Mouse (Mus musculus): ENCODE data around the gene Npl. TPM values are rescaled to one million over a fixed set of nuclear protein-coding genes. Genes with fewer than 3 reads are reported as not detected.

Gene Npl
- polyA plus RNA-seq, 1 experiment from 2014 or later: 8.0 TPM

GRCm38 (mm10) chr1:153565701-153566100 lies 15.9 kb upstream of the Npl start:
- Histone ChIP-seq H3K27ac (no peak overlapping the region), H3K27me3 (no peaks in the 10 kb centered on the region), H3K36me3 (no peaks in the 10 kb centered on the region), H3K4me1 (replicated peaks) (no peaks in the 10 kb centered on the region), H3K9ac (no peak overlapping the region), H3K4me3 (replicated peaks) (no peak overlapping the region), H3K4me2 (no peak overlapping the region), H3K9me3 (replicated peaks) (no peaks in the 10 kb centered on the region)
- no peak for ATAC-seq (ENCODE audit: low read depth)
- 67% methylated on average over 8 of the region's 8 CpGs for WGBS (ENCODE audit: insufficient replicate concordance)
- DNase-seq: no peak

DNA sequence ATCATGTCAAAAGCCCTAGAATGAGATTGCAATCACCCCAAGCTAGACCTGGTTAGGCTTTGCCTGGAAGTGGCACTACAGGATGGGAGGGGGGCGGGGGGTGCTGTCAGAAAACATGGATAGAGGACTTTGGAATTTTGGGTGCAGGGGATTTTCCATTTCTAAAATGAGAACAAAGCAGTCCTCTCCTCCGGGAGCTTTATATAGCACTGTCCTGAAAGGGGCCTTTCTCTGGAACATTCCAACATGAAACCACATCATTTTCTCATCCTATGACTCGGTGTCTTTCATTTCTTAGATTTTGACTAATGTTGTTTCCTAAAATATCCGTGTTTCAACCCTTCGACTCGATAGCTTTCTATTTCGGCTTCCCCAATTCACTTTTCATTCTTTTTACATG lies 14.9 kb upstream of the Npl start:
- 77% methylated on average over 7 of the region's 7 CpGs for WGBS (ENCODE audit: insufficient replicate concordance)
- ATAC-seq (ENCODE audit: low read depth): no peak
- H3K27ac ChIP-seq: no peak overlapping the region
- H3K9me3 ChIP-seq (replicated peaks): no peaks in the 10 kb centered on the region
- no peak overlapping the region for H3K9ac ChIP-seq
- no peaks in the 10 kb centered on the region for H3K4me1 ChIP-seq (replicated peaks)
- H3K4me3 ChIP-seq (replicated peaks): no peak overlapping the region
- no peaks in the 10 kb centered on the region for H3K36me3 ChIP-seq
- H3K27me3 ChIP-seq: no peaks in the 10 kb centered on the region
- no peak for DNase-seq
- H3K4me2 ChIP-seq: no peak overlapping the region

GRCm38 (mm10) chr1:153563675-153564074 lies 13.8 kb upstream of the Npl start:
- Histone ChIP-seq H3K4me3 (replicated peaks) (no peak overlapping the region), H3K4me2 (no peak overlapping the region), H3K9ac (no peak overlapping the region), H3K27me3 (no peaks in the 10 kb centered on the region), H3K27ac (no peak overlapping the region), H3K9me3 (replicated peaks) (no peaks in the 10 kb centered on the region), H3K4me1 (replicated peaks) (no peaks in the 10 kb centered on the region), H3K36me3 (no peaks in the 10 kb centered on the region)
- ATAC-seq (ENCODE audit: low read depth): no peak
- 35% methylated on average over 2 of the region's 2 CpGs for WGBS (ENCODE audit: insufficient replicate concordance)
- DNase-seq: no peak

GRCm38 (mm10) chr1:153560805-153561204 lies 11.0 kb upstream of the Npl start:
- Histone ChIP-seq H3K27ac (no peak overlapping the region), H3K9me3 (replicated peaks) (no peaks in the 10 kb centered on the region), H3K9ac (no peak overlapping the region), H3K4me1 (replicated peaks) (no peaks in the 10 kb centered on the region), H3K4me3 (replicated peaks) (no peak overlapping the region), H3K36me3 (no peaks in the 10 kb centered on the region), H3K4me2 (no peak overlapping the region), H3K27me3 (no peaks in the 10 kb centered on the region)
- no peak for ATAC-seq (ENCODE audit: low read depth)
- no peak for DNase-seq
- WGBS (ENCODE audit: insufficient replicate concordance): 62% methylated on average over 6 of the region's 6 CpGs

DNA sequence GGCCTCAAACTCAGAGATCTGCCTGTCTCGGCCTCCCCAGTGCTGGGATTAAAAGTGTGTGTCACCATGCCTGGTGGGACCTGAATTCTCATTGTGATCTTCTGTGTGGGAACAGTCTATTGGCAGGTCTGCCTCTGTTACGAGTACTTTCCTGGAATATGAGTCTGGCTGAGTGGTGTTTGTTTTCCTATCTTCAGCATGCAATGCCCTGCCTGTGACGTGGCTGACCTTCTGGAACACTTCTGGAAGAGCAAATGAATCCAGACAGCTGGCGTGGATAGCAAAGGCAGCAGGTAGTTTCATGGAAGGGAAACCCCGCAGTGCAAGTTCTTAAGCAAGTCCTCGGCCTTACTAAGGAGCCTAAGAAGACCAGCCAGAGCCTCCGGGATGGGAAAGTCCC lies 9.9 kb upstream of the Npl start:
- no peaks in the 10 kb centered on the region for H3K27me3 ChIP-seq
- WGBS (ENCODE audit: insufficient replicate concordance): 53% methylated on average over 7 of the region's 7 CpGs

DNA sequence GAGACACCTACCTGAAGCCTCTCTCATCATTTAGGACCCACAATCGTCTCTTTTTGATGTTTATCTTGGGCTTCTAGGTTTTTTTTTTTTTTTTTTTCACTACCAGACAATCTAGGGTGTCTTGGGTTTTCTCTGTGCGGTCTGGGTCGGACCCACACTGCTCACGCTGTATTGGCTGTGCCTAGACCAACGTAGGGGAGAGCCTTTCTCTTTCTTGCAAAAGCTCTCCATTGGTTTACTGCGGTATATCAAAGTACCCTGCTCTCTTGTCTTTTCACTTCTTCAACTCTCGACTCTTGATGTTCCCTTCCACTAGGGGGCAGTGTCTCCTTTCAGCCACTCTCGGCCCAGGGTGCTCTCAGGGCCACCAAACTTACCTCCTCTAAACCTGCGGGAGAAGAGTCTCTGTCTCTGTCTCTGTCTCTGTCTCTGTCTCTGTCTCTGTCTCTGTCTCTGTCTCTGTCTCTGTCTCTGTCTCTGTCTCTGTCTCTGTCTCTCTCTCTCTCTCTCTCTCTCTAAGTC lies 9.3 kb upstream of the Npl start:
- H3K4me1 ChIP-seq (replicated peaks): no peaks in the 10 kb centered on the region
- H3K9ac ChIP-seq: no peak overlapping the region
- H3K36me3 ChIP-seq: no peaks in the 10 kb centered on the region
- H3K27me3 ChIP-seq: no peaks in the 10 kb centered on the region
- H3K9me3 ChIP-seq (replicated peaks): no peaks in the 10 kb centered on the region
- DNase-seq: peak; percentile 11
- H3K4me3 ChIP-seq (replicated peaks): no peak overlapping the region
- WGBS (ENCODE audit: insufficient replicate concordance): 14% methylated on average over 9 of the region's 9 CpGs
- ATAC-seq (ENCODE audit: low read depth): no peak
- no peak overlapping the region for H3K27ac ChIP-seq
- H3K4me2 ChIP-seq: no peak overlapping the region

More for the DNA sequence above, 9.9 kb upstream of the Npl start:
- Histone ChIP-seq H3K4me1 (replicated peaks) (no peaks in the 10 kb centered on the region), H3K4me3 (replicated peaks) (no peak overlapping the region), H3K9me3 (replicated peaks) (no peaks in the 10 kb centered on the region), H3K36me3 (no peaks in the 10 kb centered on the region), H3K27ac (no peak overlapping the region), H3K9ac (no peak overlapping the region), H3K4me2 (no peak overlapping the region)
- ATAC-seq (ENCODE audit: low read depth) (no peak), DNase-seq (no peak)

DNA sequence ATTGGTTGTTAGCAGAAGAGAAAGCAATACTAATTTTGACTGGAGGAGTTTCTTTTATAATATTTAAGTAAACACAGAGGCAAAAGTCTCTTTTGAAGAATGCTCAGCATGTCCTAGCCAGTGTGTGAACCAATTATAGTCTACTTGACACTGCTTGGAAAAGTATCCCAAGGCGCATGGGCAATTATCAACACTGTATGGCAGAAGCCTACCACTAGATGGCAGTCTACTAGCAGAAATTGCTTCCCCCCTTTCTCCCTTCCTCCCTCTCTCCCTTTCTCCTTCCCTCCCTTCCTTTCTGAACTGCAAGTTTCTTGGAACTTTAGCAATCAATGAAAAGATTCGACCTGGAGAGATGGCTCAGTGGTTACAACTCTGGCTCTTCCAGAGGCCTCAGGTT lies 7.1 kb upstream of the Npl start:
- no peak for ATAC-seq (ENCODE audit: low read depth)

DNA sequence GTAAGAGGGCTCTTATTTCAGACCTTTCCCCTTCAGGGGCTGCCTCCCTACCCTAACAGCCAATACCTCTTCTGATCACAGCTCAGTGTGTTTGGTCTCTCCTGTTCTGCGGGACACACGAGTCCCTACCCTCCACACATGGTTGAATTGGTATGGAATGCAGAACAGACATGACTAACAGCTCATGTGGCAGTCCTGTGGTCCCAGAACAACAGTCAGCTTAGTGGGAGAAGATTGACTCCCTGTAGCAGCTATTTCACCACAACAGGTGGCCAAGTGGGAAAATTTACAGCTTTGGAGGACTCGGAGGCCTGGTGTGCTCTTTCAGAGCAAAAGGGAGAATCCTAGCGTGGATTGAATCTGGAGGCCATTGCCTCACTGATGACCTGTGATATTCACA lies 6.4 kb upstream of the Npl start:
- Histone ChIP-seq H3K27me3 (no peaks in the 10 kb centered on the region), H3K27ac (no peak overlapping the region), H3K4me1 (replicated peaks) (no peaks in the 10 kb centered on the region), H3K9me3 (replicated peaks) (no peaks in the 10 kb centered on the region), H3K36me3 (no peaks in the 10 kb centered on the region), H3K9ac (no peak overlapping the region), H3K4me3 (replicated peaks) (no peak overlapping the region), H3K4me2 (no peak overlapping the region)
- ATAC-seq (ENCODE audit: low read depth) (no peak), DNase-seq (no peak)
- WGBS (ENCODE audit: insufficient replicate concordance): 81% methylated on average over 4 of the region's 4 CpGs

More for the DNA sequence above, 7.1 kb upstream of the Npl start:
- DNase-seq: no peak
- Histone ChIP-seq H3K27me3 (no peaks in the 10 kb centered on the region), H3K4me2 (no peak overlapping the region), H3K9ac (no peak overlapping the region), H3K4me3 (replicated peaks) (no peak overlapping the region), H3K27ac (no peak overlapping the region), H3K9me3 (replicated peaks) (no peaks in the 10 kb centered on the region), H3K36me3 (no peaks in the 10 kb centered on the region), H3K4me1 (replicated peaks) (no peaks in the 10 kb centered on the region)
- WGBS (ENCODE audit: insufficient replicate concordance): 6% methylated on average over 2 of the region's 2 CpGs

GRCm38 (mm10) chr1:153550814-153551213 lies 969 bp upstream of the Npl start:
- DNase-seq: no peak

DNA sequence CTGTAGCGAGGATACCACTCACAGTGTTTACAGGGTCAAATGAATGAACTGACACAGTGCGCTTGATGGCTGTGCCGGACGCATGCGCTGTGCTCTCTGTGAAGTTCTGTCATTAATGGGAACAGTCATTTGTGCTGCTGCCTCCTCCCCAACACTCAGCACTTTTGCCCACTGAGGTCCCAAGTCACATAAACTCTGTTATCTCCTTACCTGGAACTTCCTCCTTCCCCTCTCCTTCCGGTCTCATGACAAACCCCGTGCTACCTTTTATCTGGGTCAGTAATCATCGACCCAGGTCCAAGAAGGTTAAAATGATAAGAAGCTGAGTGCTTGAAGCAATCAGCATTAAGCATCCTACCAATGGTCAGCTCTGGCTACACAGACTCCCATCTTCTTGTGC lies 2.3 kb downstream of the Npl start:
- Histone ChIP-seq H3K27me3 (peaks cover 12% of the 10 kb centered on the region), H3K36me3 (no peaks in the 10 kb centered on the region), H3K4me3 (replicated peaks) (no peak overlapping the region), H3K9me3 (replicated peaks) (no peaks in the 10 kb centered on the region), H3K9ac (no peak overlapping the region), H3K27ac (no peak overlapping the region), H3K4me1 (replicated peaks) (peaks cover 7% of the 10 kb centered on the region), H3K4me2 (no peak overlapping the region)
- WGBS (ENCODE audit: insufficient replicate concordance): 38% methylated on average over 8 of the region's 8 CpGs
- ATAC-seq (ENCODE audit: low read depth) (no peak), DNase-seq (no peak)

More at GRCm38 (mm10) chr1:153550814-153551213, 969 bp upstream of the Npl start:
- Histone ChIP-seq H3K4me2 (no peak overlapping the region), H3K9ac (no peak overlapping the region), H3K36me3 (no peaks in the 10 kb centered on the region), H3K27ac (no peak overlapping the region), H3K9me3 (replicated peaks) (no peaks in the 10 kb centered on the region), H3K27me3 (peaks cover 12% of the 10 kb centered on the region), H3K4me1 (replicated peaks) (no peaks in the 10 kb centered on the region; the same call in 1 of the 2 replicates), H3K4me3 (replicated peaks) (no peak overlapping the region)
- ATAC-seq (ENCODE audit: low read depth): no peak
- WGBS (ENCODE audit: insufficient replicate concordance): 14% methylated on average over 3 of the region's 3 CpGs

- 75% methylated on average over 2 of the region's 2 CpGs for WGBS (ENCODE audit: insufficient replicate concordance)
These were observed 4.6 kb downstream of the Npl start for GRCm38 (mm10) chr1:153545196-153545595.

DNA sequence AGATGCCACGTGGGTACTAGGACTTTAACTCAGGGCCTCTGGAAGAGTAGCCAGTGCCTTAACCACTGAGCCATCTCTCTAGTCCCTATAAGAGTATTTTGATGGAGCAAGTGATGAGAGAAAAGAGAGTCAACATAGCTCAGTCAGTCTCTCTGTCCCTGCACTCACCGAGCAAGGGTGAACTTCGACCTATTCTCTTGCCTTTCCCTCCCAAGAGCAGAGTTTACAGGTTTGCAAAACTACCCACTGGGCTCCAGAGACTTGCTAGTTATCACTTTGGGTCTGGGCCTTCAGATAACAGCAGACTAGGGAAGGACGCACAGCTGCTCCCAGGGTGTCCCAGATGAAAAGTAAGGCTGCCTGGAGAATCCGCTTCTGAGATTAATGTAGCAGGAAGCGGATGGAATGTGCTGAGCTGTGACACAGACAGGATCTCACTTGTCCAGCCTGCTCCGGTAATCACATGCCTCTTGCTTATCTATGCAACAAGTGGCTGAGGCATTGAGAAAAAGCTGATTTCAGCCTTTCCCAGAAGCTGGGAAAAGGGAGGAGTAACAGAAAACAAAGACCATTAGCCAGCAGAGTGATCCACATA lies 7.0 kb downstream of the Npl start:
- H3K36me3 ChIP-seq: no peaks in the 10 kb centered on the region
- H3K9me3 ChIP-seq (replicated peaks): no peaks in the 10 kb centered on the region
- H3K4me1 ChIP-seq (replicated peaks): peaks cover 12% of the 10 kb centered on the region
- H3K27ac ChIP-seq: peak overlapping the region; percentile 16; the same call in 1 of the 2 replicates
- no peak overlapping the region for H3K4me3 ChIP-seq (replicated peaks)
- ATAC-seq (ENCODE audit: low read depth) (peak; percentile 63), DNase-seq (no peak)
- H3K4me2 ChIP-seq: no peak overlapping the region
- 0 out of 2 replicates have a peak, but pooled peaks cover under 1% of the 10 kb centered on the region for H3K27me3 ChIP-seq
- no peak overlapping the region for H3K9ac ChIP-seq
- WGBS (ENCODE audit: insufficient replicate concordance): 30% methylated on average over 7 of the region's 7 CpGs

More at GRCm38 (mm10) chr1:153545196-153545595, 4.6 kb downstream of the Npl start:
- no peak overlapping the region for H3K4me3 ChIP-seq (replicated peaks)
- H3K4me2 ChIP-seq: no peak overlapping the region
- DNase-seq: no peak
- peaks cover 12% of the 10 kb centered on the region for H3K4me1 ChIP-seq (replicated peaks)
- H3K27me3 ChIP-seq: peaks cover 12% of the 10 kb centered on the region
- no peaks in the 10 kb centered on the region for H3K9me3 ChIP-seq (replicated peaks)
- no peak overlapping the region for H3K9ac ChIP-seq
- H3K27ac ChIP-seq: no peak overlapping the region
- no peak for ATAC-seq (ENCODE audit: low read depth)
- no peaks in the 10 kb centered on the region for H3K36me3 ChIP-seq
